Mouse (Mus musculus): ENCODE data around the gene Papln. TPM values are rescaled to one million over a fixed set of nuclear protein-coding genes. Genes with fewer than 3 reads are reported as not detected.

The Papln gene
- polyA plus RNA-seq (2012; rRNA removed), result 2.4 and 3.0 TPM in 2 replicates

DNA sequence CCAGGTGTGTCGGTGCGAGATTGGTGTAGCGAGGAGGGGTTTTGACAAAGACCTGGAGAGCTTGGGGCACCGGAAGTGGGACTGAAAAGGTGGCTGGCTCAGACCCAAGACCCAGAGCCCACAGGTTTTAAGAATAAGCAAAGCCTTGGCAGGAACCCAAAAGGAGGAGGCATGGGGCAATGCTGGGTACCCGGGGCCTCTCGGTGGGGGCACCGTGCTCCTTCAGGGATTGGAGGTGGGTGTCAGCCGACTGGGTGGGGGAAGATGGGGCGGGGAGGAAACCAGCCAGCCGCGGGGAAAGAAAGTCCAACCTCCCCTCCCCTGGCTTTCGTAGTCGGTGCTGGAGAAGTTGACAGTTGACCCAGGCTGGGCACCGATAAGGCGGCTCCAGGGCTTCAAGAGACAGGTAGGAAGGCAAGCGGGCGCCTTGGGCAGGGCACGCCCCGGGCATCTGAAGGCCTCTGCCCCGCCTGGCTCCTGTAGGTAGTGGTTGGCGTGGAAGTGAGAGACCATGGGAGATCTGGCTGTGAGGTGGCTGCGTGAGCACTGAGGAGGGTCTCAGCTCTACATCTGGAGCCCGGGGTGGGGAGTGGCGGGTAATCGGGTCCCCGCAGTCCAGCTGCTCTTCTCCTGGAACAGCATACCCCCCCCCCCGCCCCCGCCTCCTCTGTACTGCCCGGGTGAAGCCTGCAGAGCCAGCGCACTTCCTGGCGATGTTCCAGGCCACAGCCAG lies at the start of gene Papln:
Papln (plus strand) TSS at position 324 of the 733 bp plus-strand sequence.
- Histone ChIP-seq H3K4me3 (ENCODE audit: insufficient read depth, low read depth, low read length) (peak within 1 kb of the TSS; percentile 34), H3K4me1 (ENCODE audit: control insufficient read depth, insufficient read depth, low read length) (peaks cover 13% of the 10 kb centered on the region), H3K27me3 (replicated peaks; ENCODE audit: control insufficient read depth, insufficient read depth, low read length) (no peaks in the 10 kb centered on the region), H3K27ac (ENCODE audit: insufficient read depth, low read depth, low read length) (no peak within 1 kb of the TSS), H3K36me3 (ENCODE audit: control insufficient read depth, insufficient read depth, low read length) (no peaks in the 10 kb centered on the region)
- TF ChIP-seq POLR2A (IDR thresholded peaks at IDR 0.05; ENCODE audit: low read depth, low read length), result no peak
- TF ChIP-seq CTCF (conservative IDR thresholded peaks at IDR 0.05; ENCODE audit: insufficient read depth, insufficient read length, low read depth, low read length), result no peak
- peak; percentile 43 for DNase-seq
- WGBS, result 8% methylated on average over 31 of the region's 31 CpGs

DNA sequence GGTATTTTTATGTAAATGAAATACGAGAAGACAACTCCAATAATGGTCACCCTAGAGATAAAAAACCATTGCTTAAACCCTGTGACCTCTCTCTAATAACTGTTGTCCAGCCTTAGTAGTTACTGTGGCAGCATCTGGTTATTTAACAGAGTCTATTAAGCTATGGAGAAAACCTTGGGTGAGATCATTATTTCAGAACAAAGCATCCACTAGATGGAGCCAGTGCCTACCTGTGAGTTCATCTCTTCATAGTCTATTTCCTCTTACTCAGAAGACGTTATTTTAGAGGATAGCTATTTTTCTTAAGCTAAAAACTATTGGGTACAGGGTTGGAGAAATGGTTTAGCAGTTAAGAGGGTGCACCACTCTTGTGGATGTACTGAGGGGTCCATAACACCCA lies 49.7 kb upstream of the Papln start:
- 40% methylated on average over 2 of the region's 2 CpGs for WGBS
- H3K4me3 ChIP-seq (ENCODE audit: insufficient read depth, low read depth, low read length), result no peak overlapping the region
- peak; percentile 73 for DNase-seq
- H3K27me3 ChIP-seq (replicated peaks; ENCODE audit: control insufficient read depth, insufficient read depth, low read length), result no peaks in the 10 kb centered on the region
- peaks cover 3% of the 10 kb centered on the region; the same call in 1 of the 2 replicates for H3K36me3 ChIP-seq (ENCODE audit: control insufficient read depth, insufficient read depth, low read length)
- H3K4me1 ChIP-seq (ENCODE audit: control insufficient read depth, insufficient read depth, low read length), result no peaks in the 10 kb centered on the region
- TF ChIP-seq POLR2A (IDR thresholded peaks at IDR 0.05; ENCODE audit: low read depth, low read length) (no peak), CTCF (conservative IDR thresholded peaks at IDR 0.05; ENCODE audit: insufficient read depth, insufficient read length, low read depth, low read length) (peak; percentile 34; the same call in 1 of the 2 replicates)
- H3K27ac ChIP-seq (ENCODE audit: insufficient read depth, low read depth, low read length), result no peak overlapping the region

DNA sequence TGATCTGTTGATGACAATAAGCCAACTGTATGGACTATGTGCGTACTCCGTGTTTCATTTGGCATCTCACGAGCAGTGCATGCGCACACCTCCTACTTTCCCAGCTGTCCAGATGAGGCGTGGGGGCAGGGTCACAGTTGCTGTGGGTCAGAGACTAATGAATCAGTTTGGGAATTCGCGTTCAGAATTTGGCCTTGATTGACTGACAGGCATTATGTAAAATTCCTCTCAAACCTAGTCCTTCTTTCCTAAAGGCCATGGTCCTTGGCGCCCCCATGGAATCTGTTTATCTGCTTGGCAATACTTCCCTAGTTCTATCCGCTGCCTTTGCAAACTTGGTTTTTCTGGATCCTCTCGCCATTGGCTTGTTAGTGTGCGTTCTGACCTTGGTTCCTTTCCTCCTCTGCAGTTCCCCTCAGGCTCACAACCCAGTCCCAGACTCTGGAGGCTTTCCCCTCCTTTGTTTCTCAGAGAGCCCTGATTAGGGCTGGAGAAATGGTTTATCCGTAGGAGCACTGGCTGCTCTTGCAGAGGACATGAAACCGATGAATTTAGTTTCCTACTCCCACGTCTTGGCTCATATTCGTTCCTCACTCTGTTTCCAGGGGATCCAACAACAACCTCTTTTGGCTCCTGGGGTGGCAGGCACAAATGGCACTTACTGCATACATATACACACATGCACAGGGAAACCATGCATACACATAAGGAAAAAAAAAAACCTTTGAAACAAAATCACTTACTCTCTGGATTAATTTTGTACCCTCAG lies 46.8 kb upstream of the Papln start:
- DNase-seq, result no peak

DNA sequence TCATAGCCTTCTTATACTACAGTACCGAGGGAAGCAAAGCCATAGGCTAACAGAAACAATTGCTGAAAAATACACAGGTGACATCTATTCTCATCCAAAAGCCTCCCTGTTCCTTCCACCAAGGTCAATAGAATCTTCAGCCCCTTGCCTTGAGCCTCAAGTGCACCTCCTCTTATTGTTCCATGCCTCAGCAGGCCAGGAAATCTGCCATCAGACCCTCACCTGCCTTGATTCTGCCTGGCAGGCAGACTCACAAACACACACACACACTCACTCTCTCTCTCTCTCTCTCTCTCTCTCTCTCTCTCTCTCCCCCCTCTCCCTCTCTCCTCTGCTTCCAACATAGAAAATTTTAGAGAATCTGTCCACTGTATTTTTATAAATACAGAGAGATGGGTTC lies 44.0 kb upstream of the Papln start:
- TF ChIP-seq CTCF (conservative IDR thresholded peaks at IDR 0.05; ENCODE audit: insufficient read depth, insufficient read length, low read depth, low read length) (no peak), POLR2A (IDR thresholded peaks at IDR 0.05; ENCODE audit: low read depth, low read length) (no peak)
- no peak for DNase-seq
- Histone ChIP-seq H3K36me3 (ENCODE audit: control insufficient read depth, insufficient read depth, low read length) (peaks cover 5% of the 10 kb centered on the region; the same call in 1 of the 2 replicates), H3K27me3 (replicated peaks; ENCODE audit: control insufficient read depth, insufficient read depth, low read length) (no peaks in the 10 kb centered on the region), H3K4me1 (ENCODE audit: control insufficient read depth, insufficient read depth, low read length) (peaks cover 7% of the 10 kb centered on the region; the same call in 1 of the 2 replicates), H3K4me3 (ENCODE audit: insufficient read depth, low read depth, low read length) (no peak overlapping the region), H3K27ac (ENCODE audit: insufficient read depth, low read depth, low read length) (no peak overlapping the region)
- 97% methylated on average over 1 of the region's 1 CpGs for WGBS

More for the DNA sequence above, 46.8 kb upstream of the Papln start:
- H3K4me3 ChIP-seq (ENCODE audit: insufficient read depth, low read depth, low read length), result no peak overlapping the region
- peaks cover 7% of the 10 kb centered on the region; the same call in 1 of the 2 replicates for H3K4me1 ChIP-seq (ENCODE audit: control insufficient read depth, insufficient read depth, low read length)
- H3K36me3 ChIP-seq (ENCODE audit: control insufficient read depth, insufficient read depth, low read length), result peaks cover 3% of the 10 kb centered on the region; the same call in 1 of the 2 replicates
- TF ChIP-seq POLR2A (IDR thresholded peaks at IDR 0.05; ENCODE audit: low read depth, low read length) (no peak), CTCF (conservative IDR thresholded peaks at IDR 0.05; ENCODE audit: insufficient read depth, insufficient read length, low read depth, low read length) (no peak)
- H3K27ac ChIP-seq (ENCODE audit: insufficient read depth, low read depth, low read length), result no peak overlapping the region
- no peaks in the 10 kb centered on the region for H3K27me3 ChIP-seq (replicated peaks; ENCODE audit: control insufficient read depth, insufficient read depth, low read length)
- 73% methylated on average over 15 of the region's 15 CpGs for WGBS

DNA sequence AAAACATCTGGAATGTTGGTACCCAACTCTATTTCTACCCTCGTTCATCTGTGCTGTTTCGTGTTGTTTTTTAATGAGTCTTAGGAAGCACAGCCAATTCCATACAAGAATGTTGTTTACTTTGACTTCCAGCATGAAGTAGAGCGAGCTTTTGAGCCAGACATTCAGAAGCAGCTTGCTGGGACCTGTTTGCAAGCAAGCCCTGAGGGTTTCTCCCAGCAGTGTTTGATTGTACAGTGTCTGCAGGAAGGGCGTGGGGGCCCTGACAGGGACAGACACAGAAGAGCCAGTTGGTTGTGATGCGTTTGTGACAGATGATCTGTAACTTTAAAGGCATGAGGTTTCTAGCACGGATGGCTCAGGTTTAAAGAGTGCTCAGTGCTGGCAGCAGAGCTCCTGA lies 42.2 kb upstream of the Papln start:
- Histone ChIP-seq H3K36me3 (ENCODE audit: control insufficient read depth, insufficient read depth, low read length) (peaks cover 6% of the 10 kb centered on the region), H3K27ac (ENCODE audit: insufficient read depth, low read depth, low read length) (peak overlapping the region; percentile 89; the same call in 1 of the 2 replicates), H3K27me3 (replicated peaks; ENCODE audit: control insufficient read depth, insufficient read depth, low read length) (no peaks in the 10 kb centered on the region), H3K4me1 (ENCODE audit: control insufficient read depth, insufficient read depth, low read length) (peaks cover 7% of the 10 kb centered on the region; the same call in 1 of the 2 replicates), H3K4me3 (ENCODE audit: insufficient read depth, low read depth, low read length) (no peak overlapping the region)
- DNase-seq, result peak; percentile 32
- WGBS, result 36% methylated on average over 6 of the region's 6 CpGs
- TF ChIP-seq CTCF (conservative IDR thresholded peaks at IDR 0.05; ENCODE audit: insufficient read depth, insufficient read length, low read depth, low read length) (no peak), POLR2A (IDR thresholded peaks at IDR 0.05; ENCODE audit: low read depth, low read length) (no peak)

DNA sequence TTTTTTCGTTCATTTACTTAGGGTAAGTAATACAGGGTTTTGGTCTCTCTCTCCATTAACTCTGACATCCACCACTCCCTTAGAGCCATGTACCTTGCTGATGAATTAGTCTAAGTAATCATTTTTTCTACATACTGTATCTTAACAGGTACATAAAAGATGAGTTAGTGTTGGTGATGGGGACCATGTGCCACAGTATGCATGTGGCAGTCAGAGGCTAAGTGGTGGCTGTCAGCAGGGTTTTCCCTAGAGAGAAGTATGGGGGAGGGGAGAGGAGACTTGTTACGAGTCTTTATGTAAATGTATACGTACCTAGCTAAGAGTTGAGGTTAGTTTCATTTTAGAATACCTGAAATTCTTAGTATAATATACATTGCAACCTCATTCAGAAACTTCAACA lies 40.4 kb upstream of the Papln start:
- H3K27me3 ChIP-seq (replicated peaks; ENCODE audit: control insufficient read depth, insufficient read depth, low read length), result no peaks in the 10 kb centered on the region
- WGBS, result 88% methylated on average over 3 of the region's 3 CpGs
- peaks cover 4% of the 10 kb centered on the region for H3K36me3 ChIP-seq (ENCODE audit: control insufficient read depth, insufficient read depth, low read length)

More for the DNA sequence above, 40.4 kb upstream of the Papln start:
- DNase-seq, result no peak
- no peak overlapping the region for H3K27ac ChIP-seq (ENCODE audit: insufficient read depth, low read depth, low read length)
- peaks cover 7% of the 10 kb centered on the region; the same call in 1 of the 2 replicates for H3K4me1 ChIP-seq (ENCODE audit: control insufficient read depth, insufficient read depth, low read length)
- no peak overlapping the region for H3K4me3 ChIP-seq (ENCODE audit: insufficient read depth, low read depth, low read length)
- no peak for TF ChIP-seq CTCF (conservative IDR thresholded peaks at IDR 0.05; ENCODE audit: insufficient read depth, insufficient read length, low read depth, low read length)
- TF ChIP-seq POLR2A (IDR thresholded peaks at IDR 0.05; ENCODE audit: low read depth, low read length), result no peak

Data from kidney, adult 2 months (tissue).